Mouse (Mus musculus) liver, postnatal 0 days (tissue): Measurements from ENCODE around the gene Fam162b. TPM values are rescaled to one million over a fixed set of nuclear protein-coding genes. Genes with fewer than 3 reads are reported as not detected.

ENCODE experiments used
- ATAC-seq: fragments of 200-750 bp; cut with Nextera tagmentation; 2 replicates; pipeline ENCODE4 v1.8.0; 2017; ENCODE audit warnings: mild to moderate bottlenecking, moderate library complexity
- DNase-seq: peaks from one replicate; pipeline ENCODE4 v3.0.0-alpha.2; 2016
- H3K27ac ChIP-seq: fragments of 300-500 bp; sonication (generic); 2 replicates; pipeline ENCODE4 v1.5.1; 2014; ENCODE audit warnings: antibody characterized with exemption, moderate library complexity, mild to moderate bottlenecking, low read depth
- H3K27me3 ChIP-seq: fragments of 300-500 bp; sonication (generic); 2 replicates; pipeline ENCODE4 v1.6.1; 2014; ENCODE audit warnings: low read length, control low read depth, mixed read lengths; ENCODE audit not compliant: insufficient read depth
- H3K36me3 ChIP-seq: fragments of 300-500 bp; sonication (generic); replicated peaks from 2 replicates; pipeline ENCODE4 v1.6.1; 2014; ENCODE audit warnings: mild to moderate bottlenecking, control low read depth, low read length, moderate library complexity, mixed read lengths; ENCODE audit not compliant: insufficient read depth
- H3K4me1 ChIP-seq: fragments of 300-500 bp; sonication (generic); 2 replicates; pipeline ENCODE4 v1.6.1; 2014; ENCODE audit warnings: antibody characterized with exemption, mild to moderate bottlenecking, control low read depth; ENCODE audit not compliant: insufficient read depth
- H3K4me2 ChIP-seq: fragments of 300-500 bp; sonication (generic); 2 replicates; pipeline ENCODE4 v1.6.1; 2014; ENCODE audit warnings: low read depth, mild to moderate bottlenecking, low read length, moderate library complexity, mixed read lengths
- H3K4me3 ChIP-seq: fragments of 300-500 bp; sonication (generic); 2 replicates; pipeline ENCODE4 v1.5.1; 2014; ENCODE audit warnings: low read depth, low read length
- H3K9ac ChIP-seq: fragments of 300-500 bp; sonication (generic); replicated peaks from 2 replicates; pipeline ENCODE4 v1.6.1; 2014; ENCODE audit warnings: mild to moderate bottlenecking, moderate library complexity
- H3K9me3 ChIP-seq: fragments of 300-500 bp; sonication (generic); 2 replicates; pipeline ENCODE4 v1.6.1; 2016; ENCODE audit warnings: mild to moderate bottlenecking, control low read depth, low read length, mixed read lengths
- CTCF ChIP-seq: sonication (generic); IDR thresholded peaks from 2 replicates; pipeline ENCODE4 v1.5.1; 2016; ENCODE audit warnings: antibody characterized with exemption, low read depth
- EP300 ChIP-seq: IDR thresholded peaks from 2 replicates; pipeline ENCODE4 v1.6.1; 2016; ENCODE audit warnings: antibody characterized with exemption, low read depth, mild to moderate bottlenecking
- WGBS: fragments of 180-500 bp; shearing (Covaris S2); extraction: QIAGEN DNeasy Blood & Tissue Kit; methylation state at CpG from one replicate; pipeline ENCODE4 v1.1.7; 2014; ENCODE audit not compliant: insufficient replicate concordance; 5-methylcytosine and 5-hydroxymethylcytosine counted together
- polyA plus RNA-seq: library from polyadenylated mRNA; unstranded; fragments of >200 nt; fragmentation: Nextera tagmentation; extraction: Ambion mirVana; gene quantifications from 2 replicates; pipeline ENCODE4 v1.2.1, GENCODE M21; 2015

Gene Fam162b
- polyA plus RNA-seq, 1 experiment from 2014 or later = not detected

DNA sequence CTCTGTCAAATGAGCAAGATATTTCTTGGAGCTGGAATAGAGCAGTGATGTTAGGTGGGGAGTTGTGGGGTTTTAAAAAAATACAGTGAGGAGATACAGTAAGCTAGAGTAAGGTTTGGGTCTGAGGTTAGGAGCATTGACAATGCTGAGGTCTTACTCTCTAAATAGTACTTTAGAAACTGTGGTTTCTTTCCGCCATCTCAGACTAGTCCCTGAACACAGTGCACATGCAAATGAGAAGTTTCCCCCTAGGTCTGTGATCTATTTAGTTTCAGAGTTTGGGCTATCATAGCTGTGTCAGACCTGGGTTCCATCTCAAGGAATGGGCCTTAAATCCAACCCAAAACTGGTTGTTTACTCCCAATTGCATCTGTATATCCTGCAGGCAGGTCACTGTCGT is 1.3 kb upstream of the Fam162b start:
- H3K4me2 ChIP-seq = no peak overlapping the region
- WGBS = 72% methylated on average over 2 of the region's 2 CpGs
- TF ChIP-seq CTCF = no peak
- no peak for TF ChIP-seq EP300
- no peak overlapping the region for H3K4me3 ChIP-seq
- H3K27me3 ChIP-seq = peaks cover 6% of the 10 kb centered on the region
- no peaks in the 10 kb centered on the region for H3K4me1 ChIP-seq
- H3K9ac ChIP-seq = no peak overlapping the region
- DNase-seq = no peak
- H3K9me3 ChIP-seq = no peaks in the 10 kb centered on the region
- no peak overlapping the region for H3K27ac ChIP-seq
- no peaks in the 10 kb centered on the region for H3K36me3 ChIP-seq
- ATAC-seq = no peak

DNA sequence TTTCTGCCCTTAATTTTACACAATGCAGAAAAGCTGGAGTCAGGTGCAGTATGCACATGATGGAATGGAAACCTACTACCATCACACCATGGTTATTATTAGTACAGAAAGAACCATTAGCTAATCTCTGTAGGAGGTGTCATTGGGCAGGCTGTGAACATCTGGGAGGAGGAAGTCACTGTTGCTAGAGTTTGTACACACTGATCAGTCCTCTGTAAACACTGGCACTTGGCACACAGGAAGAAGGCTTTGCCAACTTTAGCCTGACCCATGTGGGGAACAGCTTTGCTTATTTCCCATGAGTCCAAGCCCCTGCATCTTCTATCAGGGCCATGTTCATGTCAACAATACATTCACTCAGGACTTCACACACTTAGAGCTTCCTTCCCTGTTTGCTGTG is 5.4 kb downstream of the Fam162b start:
- ATAC-seq (no peak), DNase-seq (no peak)
- Histone ChIP-seq H3K4me3 (no peak overlapping the region), H3K9ac (no peak overlapping the region), H3K27me3 (peaks cover 1% of the 10 kb centered on the region; the same call in 1 of the 2 replicates), H3K27ac (no peak overlapping the region), H3K36me3 (no peaks in the 10 kb centered on the region), H3K4me1 (no peaks in the 10 kb centered on the region), H3K9me3 (no peaks in the 10 kb centered on the region), H3K4me2 (no peak overlapping the region)
- TF ChIP-seq CTCF = no peak
- TF ChIP-seq EP300 = no peak

DNA sequence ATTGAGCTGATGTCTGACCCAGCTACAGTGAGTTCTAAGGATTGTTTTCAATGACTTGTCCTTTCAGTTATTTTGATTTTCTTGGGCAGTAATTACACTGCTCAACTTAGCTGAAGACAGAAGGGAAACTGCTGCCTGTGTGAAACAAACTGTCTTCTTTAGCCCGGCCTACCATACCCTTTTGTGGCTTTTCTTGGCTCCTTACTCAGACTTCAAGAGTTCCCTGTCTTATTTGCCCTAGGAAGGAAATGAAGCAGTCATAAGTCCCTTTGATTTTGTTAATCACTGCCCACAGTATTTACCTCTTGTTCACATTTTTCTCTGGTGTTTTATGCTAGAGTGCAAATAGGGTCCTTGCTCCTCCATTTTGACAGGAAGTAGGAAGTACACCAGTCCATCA is 5.9 kb downstream of the Fam162b start:
- Histone ChIP-seq H3K9me3 (no peaks in the 10 kb centered on the region), H3K4me1 (no peaks in the 10 kb centered on the region), H3K36me3 (no peaks in the 10 kb centered on the region), H3K9ac (no peak overlapping the region), H3K27ac (no peak overlapping the region), H3K27me3 (no peaks in the 10 kb centered on the region), H3K4me3 (no peak overlapping the region), H3K4me2 (no peak overlapping the region)
- whole genome bisulfite sequencing = 63% methylated on average over 1 of the region's 1 CpGs
- TF ChIP-seq EP300 = no peak
- no peak for TF ChIP-seq CTCF
- DNase-seq (no peak), ATAC-seq (no peak)

DNA sequence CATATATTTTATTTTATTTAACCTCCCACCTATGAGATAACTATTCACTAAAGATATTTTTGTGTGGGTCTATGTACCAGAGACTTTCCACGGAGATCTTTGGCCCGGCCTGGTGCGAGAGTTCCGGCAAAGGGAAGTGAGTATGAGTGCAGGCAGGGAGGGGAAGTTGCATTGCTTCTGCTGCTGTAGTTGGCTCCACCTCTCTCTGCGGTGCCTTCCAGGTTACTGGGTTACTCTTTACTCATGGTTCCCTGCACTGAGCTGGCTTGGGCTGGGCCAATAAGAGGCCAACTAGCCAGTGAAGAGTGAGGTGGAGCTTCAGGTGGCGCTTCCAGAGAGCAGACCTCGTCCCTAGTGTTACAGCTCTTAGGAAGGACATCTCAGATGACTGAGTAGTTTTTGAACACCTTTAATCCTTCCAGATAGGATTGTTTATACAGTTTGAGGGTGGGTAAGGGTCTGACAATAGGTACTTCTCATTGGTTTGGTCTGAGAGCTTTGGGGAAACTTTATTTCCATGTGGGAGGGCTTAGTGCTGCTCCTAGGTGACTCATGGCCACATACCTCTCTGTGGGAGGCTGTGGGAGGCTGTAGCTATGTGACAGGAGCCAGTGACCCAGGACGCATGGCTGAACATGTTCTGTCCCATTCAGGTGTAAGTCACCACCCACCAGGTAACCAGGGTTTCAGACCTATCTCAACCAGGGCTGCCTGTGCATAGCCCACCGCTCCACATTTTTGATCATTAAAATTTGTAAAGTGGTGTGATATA is 18.9 kb downstream of the Fam162b start:
- no peaks in the 10 kb centered on the region for H3K27me3 ChIP-seq
- no peaks in the 10 kb centered on the region for H3K4me1 ChIP-seq
- ATAC-seq (peak; percentile 51; the same call in 1 of the 2 replicates), DNase-seq (peak; percentile 17)
- no peak overlapping the region for H3K9ac ChIP-seq
- H3K4me3 ChIP-seq = no peak overlapping the region
- no peaks in the 10 kb centered on the region for H3K9me3 ChIP-seq
- H3K27ac ChIP-seq = no peak overlapping the region
- TF ChIP-seq EP300 (no peak), CTCF (no peak)
- H3K36me3 ChIP-seq = no peaks in the 10 kb centered on the region
- H3K4me2 ChIP-seq = no peak overlapping the region
- 40% methylated on average over 9 of the region's 9 CpGs for WGBS

DNA sequence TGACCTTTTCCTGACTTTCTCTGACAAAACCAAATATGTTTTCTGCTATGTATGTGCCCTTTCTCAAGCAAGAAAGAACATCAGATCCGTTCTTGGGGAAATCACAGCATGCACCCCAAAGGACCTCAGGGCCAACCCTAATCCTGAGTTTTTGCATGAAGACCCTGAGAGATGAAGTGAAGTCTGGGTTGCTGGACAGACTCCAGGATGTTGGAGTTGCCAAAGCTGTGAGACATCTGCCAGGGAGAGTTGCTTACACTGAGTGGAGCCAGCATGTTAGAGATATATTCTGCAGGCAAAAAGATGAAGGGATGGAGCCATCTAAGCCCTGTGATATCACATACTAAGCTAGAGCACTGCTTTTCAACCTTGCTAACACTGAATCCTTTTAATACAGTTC is 34.3 kb downstream of the Fam162b start:
- no peak overlapping the region for H3K4me3 ChIP-seq
- WGBS = 59% methylated on average over 1 of the region's 1 CpGs
- H3K4me1 ChIP-seq = no peaks in the 10 kb centered on the region
- TF ChIP-seq CTCF = no peak
- TF ChIP-seq EP300 = no peak
- no peak overlapping the region for H3K9ac ChIP-seq
- H3K4me2 ChIP-seq = no peak overlapping the region
- no peaks in the 10 kb centered on the region for H3K27me3 ChIP-seq
- H3K27ac ChIP-seq = no peak overlapping the region
- ATAC-seq = no peak
- no peaks in the 10 kb centered on the region for H3K9me3 ChIP-seq
- no peak for DNase-seq
- H3K36me3 ChIP-seq = no peaks in the 10 kb centered on the region

DNA sequence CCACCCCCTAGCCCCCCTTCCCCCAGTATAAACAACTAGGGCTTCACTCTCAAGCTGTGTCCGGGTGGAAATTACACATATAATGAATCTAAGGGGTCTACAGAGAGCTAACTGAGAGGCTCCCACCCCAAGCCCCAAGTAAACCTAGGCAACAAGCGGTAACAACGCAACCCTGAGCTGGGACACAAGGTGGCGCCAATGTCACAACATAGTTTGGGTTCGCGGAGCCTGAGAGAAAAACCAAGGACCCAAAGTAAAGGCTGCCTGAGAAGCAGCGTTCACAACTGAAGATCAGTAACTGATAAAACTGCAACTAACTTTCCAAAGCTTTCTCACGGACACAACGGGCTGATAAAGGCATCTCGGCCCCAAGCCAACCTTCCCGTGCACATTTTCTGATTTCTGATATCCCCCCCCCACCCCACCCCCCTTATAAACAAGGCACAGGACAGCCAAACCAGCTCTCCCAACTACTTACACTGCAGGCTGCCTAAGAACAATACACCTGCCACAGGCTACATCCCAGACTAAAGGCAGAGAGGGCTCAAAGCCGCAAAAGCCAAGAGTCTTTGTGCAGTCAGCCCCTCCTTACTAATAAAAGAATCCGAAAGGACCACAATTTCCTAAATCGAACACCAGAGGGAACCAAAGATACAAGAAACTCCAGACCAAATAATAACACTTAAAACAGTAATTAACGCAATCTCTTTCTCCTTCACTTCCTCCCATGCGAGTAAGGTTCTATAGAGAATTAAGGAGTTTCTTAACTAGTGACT is 36.8 kb downstream of the Fam162b start:
- peak; percentile 78 for DNase-seq
- TF ChIP-seq CTCF (peak; percentile 77), EP300 (no peak)
- H3K36me3 ChIP-seq = no peaks in the 10 kb centered on the region
- peak overlapping the region; percentile 90 for H3K4me2 ChIP-seq
- no peak overlapping the region for H3K27ac ChIP-seq
- no peaks in the 10 kb centered on the region for H3K4me1 ChIP-seq
- peak overlapping the region; percentile 46 for H3K4me3 ChIP-seq
- no peaks in the 10 kb centered on the region for H3K9me3 ChIP-seq
- no peak overlapping the region for H3K9ac ChIP-seq
- peak; percentile 76 for ATAC-seq
- H3K27me3 ChIP-seq = no peaks in the 10 kb centered on the region
- 2% methylated on average over 16 of the region's 16 CpGs for WGBS

Other genes starting within 250 kb of the Fam162b start
- 0.25 and 4.0 TPM in 2 replicates for gene Gm49339, start 109.9 kb downstream of the Fam162b start, polyA plus RNA-seq
- 4.0 and 4.4 TPM in 2 replicates for gene Lilr4b, start 109.9 kb downstream of the Fam162b start, polyA plus RNA-seq
- 10.2 and 12.1 TPM in 2 replicates for gene Lilrb4a, start 99.6 kb downstream of the Fam162b start, polyA plus RNA-seq
- 0.05 TPM in 1 of 2 replicates, not detected in the other for gene Gprc6a, start 40.9 kb upstream of the Fam162b start, polyA plus RNA-seq
- not detected in 2 replicates for gene Rfx6, start 87.2 kb upstream of the Fam162b start, polyA plus RNA-seq